Mouse (Mus musculus) neural tube, embryonic 14.5 days (tissue): ENCODE data around the gene Olfr714. TPM values are rescaled to one million over a fixed set of nuclear protein-coding genes. Genes with fewer than 3 reads are reported as not detected.
"Not testable (repeated sequence)": the region's sequence is repeated elsewhere in the genome, so short reads cannot be mapped to it uniquely, and the experiment has no call there.

Experiments used
- ATAC-seq: fragments of 200-750 bp; cut with Nextera tagmentation; 2 replicates; pipeline ENCODE4 v1.8.0; 2017; ENCODE audit warnings: low read depth, mild to moderate bottlenecking, moderate TSS enrichment, moderate library complexity
- H3K27ac ChIP-seq: fragments of 300-500 bp; sonication (generic); 2 replicates; pipeline ENCODE4 v1.5.1; 2014; ENCODE audit warnings: low read depth, mild to moderate bottlenecking, control low read depth, low read length, moderate library complexity, mixed read lengths
- H3K27me3 ChIP-seq: fragments of 300-500 bp; sonication (generic); 2 replicates; pipeline ENCODE4 v1.6.1; 2014; ENCODE audit warnings: low read length; ENCODE audit not compliant: control insufficient read depth, insufficient read depth
- H3K36me3 ChIP-seq: fragments of 300-500 bp; sonication (generic); 2 replicates; pipeline ENCODE4 v1.6.1; 2014; ENCODE audit warnings: low read length, mixed read lengths; ENCODE audit not compliant: control insufficient read depth, insufficient read depth
- H3K4me1 ChIP-seq: fragments of 300-500 bp; sonication (generic); 2 replicates; pipeline ENCODE4 v1.6.1; 2014; ENCODE audit warnings: low read length; ENCODE audit not compliant: control insufficient read depth, insufficient read depth
- H3K4me2 ChIP-seq: fragments of 300-500 bp; sonication (generic); 2 replicates; pipeline ENCODE4 v1.6.1; 2014; ENCODE audit warnings: mild to moderate bottlenecking, low read depth, low read length, control low read depth
- H3K4me3 ChIP-seq: fragments of 300-500 bp; sonication (generic); 2 replicates; pipeline ENCODE4 v1.5.1; 2014; ENCODE audit warnings: low read depth, low read length, control low read depth, mixed read lengths
- H3K9ac ChIP-seq: fragments of 300-500 bp; sonication (generic); replicated peaks from 2 replicates; pipeline ENCODE4 v1.6.1; 2014; ENCODE audit warnings: low read depth, mild to moderate bottlenecking, control low read depth, low read length, mixed read lengths
- H3K9me3 ChIP-seq: fragments of 300-500 bp; sonication (generic); 2 replicates; pipeline ENCODE4 v1.6.1; 2016; ENCODE audit warnings: low read length; ENCODE audit not compliant: control insufficient read depth
- WGBS: fragments of 180-500 bp; shearing (Covaris S2); extraction: QIAGEN DNeasy Blood & Tissue Kit; methylation state at CpG from one replicate; pipeline ENCODE4 v1.1.7; 2014; 5-methylcytosine and 5-hydroxymethylcytosine counted together
- polyA plus RNA-seq: library from polyadenylated mRNA; unstranded; fragments of >200 nt; fragmentation: Nextera tagmentation; extraction: Ambion mirVana; gene quantifications from 2 replicates; pipeline ENCODE4 v1.2.1, GENCODE M21; 2014

The Olfr714 gene
- not detected in 2 replicates for polyA plus RNA-seq

DNA sequence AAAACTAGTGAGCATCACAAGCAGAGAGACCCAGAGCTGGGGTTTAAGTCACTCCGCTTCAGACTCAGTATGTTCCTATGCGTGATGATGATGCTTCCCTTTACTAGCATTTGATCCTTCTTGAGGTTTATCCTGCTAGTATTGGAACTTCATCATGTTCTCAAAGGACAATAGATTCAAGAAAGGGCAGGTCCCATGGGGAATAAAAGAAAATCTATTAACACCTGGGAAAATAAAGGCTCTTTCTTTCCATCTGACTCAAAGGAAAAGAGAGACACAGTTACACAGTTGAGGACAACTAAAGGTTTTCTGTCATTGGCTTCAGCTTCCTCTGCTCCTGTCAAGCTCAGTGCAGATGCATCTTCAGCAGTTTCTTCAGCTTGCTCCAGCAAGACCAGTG, at the start of gene Olfr714:
Olfr714 (plus strand) TSS at position 301 of the 400 bp plus-strand sequence.
- Histone ChIP-seq H3K9ac (no peak within 1 kb of the TSS), H3K4me1 (no peaks in the 10 kb centered on the region), H3K27ac (no peak within 1 kb of the TSS), H3K4me2 (no peak within 1 kb of the TSS), H3K36me3 (no peaks in the 10 kb centered on the region), H3K27me3 (no peaks in the 10 kb centered on the region), H3K4me3 (no peak within 1 kb of the TSS), H3K9me3 (no peaks in the 10 kb centered on the region)
- no peak for ATAC-seq
- WGBS, result 93% methylated on average over 2 of the region's 2 CpGs

DNA sequence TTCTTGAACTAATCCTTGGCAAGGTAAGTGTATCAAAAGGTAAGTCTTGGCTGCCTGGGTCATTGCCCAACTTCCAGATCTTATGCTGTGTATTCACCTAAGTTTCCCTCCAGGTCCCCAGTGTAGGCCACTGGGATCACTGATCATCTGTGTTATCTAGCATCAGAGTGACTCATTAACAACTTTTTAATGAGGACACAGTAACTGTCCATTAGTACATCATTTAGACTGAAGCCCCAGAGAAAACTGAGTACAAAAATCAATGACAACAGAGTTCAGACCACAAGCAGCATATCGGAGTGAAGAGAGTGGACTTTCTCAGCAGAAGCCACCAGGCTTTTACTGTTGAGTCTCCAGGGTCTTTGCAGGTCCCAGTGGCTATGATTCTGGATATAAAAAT, 39.9 kb upstream of the Olfr714 start, which contains the start of gene Olfr713:
Olfr713 (plus strand) TSS at position 301 of the 400 bp plus-strand sequence.
- Histone ChIP-seq H3K9ac (no peak within 1 kb of the TSS), H3K27ac (no peak within 1 kb of the TSS), H3K4me2 (no peak within 1 kb of the TSS), H3K27me3 (no peaks in the 10 kb centered on the region), H3K4me3 (no peak within 1 kb of the TSS), H3K4me1 (no peaks in the 10 kb centered on the region), H3K36me3 (no peaks in the 10 kb centered on the region), H3K9me3 (no peaks in the 10 kb centered on the region)
- WGBS, result 93% methylated on average over 1 of the region's 1 CpGs
- ATAC-seq, result no peak

DNA sequence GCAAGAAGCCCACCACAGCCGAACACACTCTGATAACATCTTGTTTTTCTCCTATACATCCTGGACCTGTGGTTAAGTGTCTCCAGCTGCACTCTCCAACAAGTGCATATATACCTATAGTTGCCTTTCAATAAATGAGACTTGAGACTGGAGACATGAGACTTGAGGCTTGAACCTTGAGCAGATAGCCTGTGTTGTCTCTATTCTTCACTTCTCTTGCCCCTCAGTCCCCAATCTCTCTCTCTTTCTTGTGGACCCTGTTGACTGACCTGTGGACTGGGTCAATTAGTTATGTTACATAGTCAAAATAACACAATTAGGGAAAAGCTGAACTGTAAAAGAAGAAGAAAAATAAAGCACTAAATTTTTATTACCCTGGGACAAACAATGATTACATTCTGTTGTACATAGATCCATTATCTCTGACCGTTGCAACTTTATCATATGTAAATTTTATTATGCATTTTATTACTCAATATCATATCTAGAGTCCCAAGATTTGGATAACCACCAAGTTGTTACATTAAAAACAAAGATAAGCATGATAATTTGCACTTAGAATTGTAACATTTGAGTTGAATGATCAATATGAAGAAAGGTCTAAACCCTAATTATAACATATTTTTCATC, 30.7 kb upstream of the Olfr714 start:
- ATAC-seq, result no peak
- Histone ChIP-seq H3K4me3 (no peak overlapping the region), H3K27ac (no peak overlapping the region), H3K36me3 (no peaks in the 10 kb centered on the region), H3K4me1 (no peaks in the 10 kb centered on the region), H3K9me3 (no peaks in the 10 kb centered on the region), H3K27me3 (no peaks in the 10 kb centered on the region), H3K9ac (no peak overlapping the region), H3K4me2 (no peak overlapping the region)
- WGBS, result 73% methylated on average over 2 of the region's 2 CpGs

DNA sequence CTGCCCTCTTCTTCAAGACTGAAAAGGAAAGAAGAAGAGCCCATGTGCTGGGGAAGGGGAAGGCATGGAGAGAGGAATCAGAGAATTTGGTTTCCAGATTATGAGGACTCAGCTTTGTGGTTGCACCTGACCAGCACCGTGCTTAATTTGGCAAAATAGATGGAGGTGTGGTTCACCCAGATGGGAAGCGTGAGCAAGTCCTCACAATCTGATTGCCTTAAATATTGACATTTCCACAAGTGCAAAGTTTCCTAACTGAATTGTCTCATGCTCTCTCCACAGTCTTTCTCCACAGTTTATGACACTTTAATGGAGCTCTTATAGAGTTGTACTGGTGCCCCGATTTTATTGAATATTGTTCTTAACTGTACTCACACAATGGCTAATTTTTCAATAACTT, 27.6 kb upstream of the Olfr714 start:
- 92% methylated on average over 3 of the region's 3 CpGs for WGBS
- H3K4me1 ChIP-seq, result no peaks in the 10 kb centered on the region
- H3K9me3 ChIP-seq, result no peaks in the 10 kb centered on the region
- H3K27me3 ChIP-seq, result no peaks in the 10 kb centered on the region
- ATAC-seq, result no peak
- no peak overlapping the region for H3K4me2 ChIP-seq
- no peak overlapping the region for H3K27ac ChIP-seq
- H3K36me3 ChIP-seq, result no peaks in the 10 kb centered on the region
- no peak overlapping the region for H3K9ac ChIP-seq
- H3K4me3 ChIP-seq, result no peak overlapping the region

DNA sequence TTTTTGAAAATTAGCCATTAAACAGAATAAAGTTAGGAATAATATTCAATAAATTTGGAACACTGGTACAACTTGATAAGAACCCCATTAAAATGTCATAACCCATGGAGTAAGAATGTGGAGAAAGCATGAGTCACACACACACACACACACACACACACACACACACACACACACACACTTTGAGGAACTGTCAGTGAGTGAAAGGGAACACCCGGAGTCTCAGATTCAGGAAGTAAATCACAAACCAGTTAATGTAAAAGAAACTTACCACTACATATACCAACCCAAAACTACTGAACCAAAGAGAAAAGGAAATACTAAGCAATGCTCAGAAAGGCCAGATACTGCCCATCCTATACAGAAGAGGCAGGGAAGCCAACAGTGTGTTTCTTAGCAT, 26.4 kb upstream of the Olfr714 start:
- H3K27ac ChIP-seq, result no peak overlapping the region
- no peak for ATAC-seq
- no peak overlapping the region for H3K9ac ChIP-seq
- no peaks in the 10 kb centered on the region for H3K4me1 ChIP-seq
- 78% methylated on average over 1 of the region's 1 CpGs for WGBS
- H3K4me3 ChIP-seq, result no peak overlapping the region
- no peaks in the 10 kb centered on the region for H3K27me3 ChIP-seq
- H3K36me3 ChIP-seq, result no peaks in the 10 kb centered on the region
- H3K4me2 ChIP-seq, result no peak overlapping the region
- no peaks in the 10 kb centered on the region for H3K9me3 ChIP-seq

DNA sequence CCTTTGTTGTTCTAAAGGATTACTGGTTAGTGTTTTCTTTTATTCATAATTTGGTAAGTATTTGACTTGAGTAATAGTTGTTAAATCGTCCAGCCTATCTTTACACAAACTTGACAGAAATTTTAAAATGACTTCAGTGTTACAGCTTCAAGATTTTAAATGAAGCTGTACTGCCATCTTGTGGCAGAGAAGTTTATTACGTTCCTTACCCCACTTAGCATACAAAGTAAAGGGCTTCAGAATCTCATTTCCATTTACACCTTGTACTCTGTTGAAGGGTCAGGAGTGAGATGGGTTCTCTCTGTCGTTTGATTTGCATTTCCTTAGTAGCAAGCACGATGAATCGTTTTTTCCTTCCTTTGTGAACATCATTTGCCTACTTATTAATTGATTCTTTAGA, 24.9 kb upstream of the Olfr714 start:
- H3K27me3 ChIP-seq, result no peaks in the 10 kb centered on the region
- ATAC-seq, result peak; percentile 66
- no peak overlapping the region for H3K4me2 ChIP-seq
- no peaks in the 10 kb centered on the region for H3K36me3 ChIP-seq
- no peak overlapping the region for H3K4me3 ChIP-seq
- H3K27ac ChIP-seq, result no peak overlapping the region
- WGBS, result 7% methylated on average over 5 of the region's 5 CpGs
- H3K9ac ChIP-seq, result no peak overlapping the region
- H3K9me3 ChIP-seq, result no peaks in the 10 kb centered on the region
- no peaks in the 10 kb centered on the region for H3K4me1 ChIP-seq

DNA sequence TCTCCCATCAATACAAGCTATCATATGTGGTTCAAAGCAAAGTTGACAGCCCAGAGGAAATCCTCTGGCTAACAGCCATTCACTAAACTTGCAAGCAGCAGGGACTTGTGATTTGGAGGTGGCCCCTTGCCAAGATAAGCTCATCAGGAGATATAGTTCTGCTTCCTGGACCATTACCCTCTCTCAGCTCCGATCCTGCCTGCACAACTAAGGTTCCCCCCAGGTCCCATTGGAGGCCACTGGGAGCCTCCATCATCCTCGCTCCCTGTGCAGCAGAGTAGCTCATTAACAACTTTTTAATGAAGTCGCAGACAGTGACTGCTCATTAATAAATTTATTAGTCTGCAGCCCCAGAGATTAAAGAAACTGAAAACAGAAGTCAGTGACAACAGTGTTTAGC, 23.2 kb upstream of the Olfr714 start:
- no peak overlapping the region for H3K4me3 ChIP-seq
- H3K4me2 ChIP-seq, result no peak overlapping the region
- no peaks in the 10 kb centered on the region for H3K36me3 ChIP-seq
- no peak overlapping the region for H3K9ac ChIP-seq
- no peak overlapping the region for H3K27ac ChIP-seq
- H3K27me3 ChIP-seq, result no peaks in the 10 kb centered on the region
- H3K9me3 ChIP-seq, result no peaks in the 10 kb centered on the region
- ATAC-seq, result no peak
- WGBS, result 45% methylated on average over 3 of the region's 3 CpGs
- no peaks in the 10 kb centered on the region for H3K4me1 ChIP-seq

DNA sequence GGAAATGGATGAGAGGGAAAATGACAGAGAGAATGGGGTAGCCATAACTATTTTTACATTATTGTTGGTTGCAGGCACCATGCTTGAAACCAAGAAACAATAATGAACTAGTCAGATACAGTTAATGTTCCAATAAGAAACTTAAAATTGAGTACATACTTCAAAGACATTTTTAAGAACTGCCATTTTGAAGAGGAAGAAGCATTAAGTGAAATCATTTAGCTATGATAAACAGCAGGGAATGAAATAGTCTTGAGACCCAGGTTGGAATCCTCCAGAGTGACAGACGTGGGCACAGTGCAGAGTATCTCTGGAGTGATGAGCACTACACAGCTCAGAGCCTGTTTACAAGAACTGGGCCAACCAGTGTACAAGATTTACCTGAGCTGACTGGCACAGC, 22.1 kb downstream of the Olfr714 start, which contains the start of gene Olfr17:
Olfr17 (plus strand) TSS at position 301 of the 400 bp plus-strand sequence.
- no peak within 1 kb of the TSS for H3K9ac ChIP-seq
- H3K4me2 ChIP-seq, result no peak within 1 kb of the TSS
- H3K27ac ChIP-seq, result no peak within 1 kb of the TSS
- H3K4me3 ChIP-seq, result no peak within 1 kb of the TSS
- ATAC-seq, result no peak
- H3K9me3 ChIP-seq, result no peaks in the 10 kb centered on the region
- H3K27me3 ChIP-seq, result no peaks in the 10 kb centered on the region
- H3K4me1 ChIP-seq, result no peaks in the 10 kb centered on the region
- WGBS, result 76% methylated on average over 1 of the region's 1 CpGs
- H3K36me3 ChIP-seq, result no peaks in the 10 kb centered on the region

DNA sequence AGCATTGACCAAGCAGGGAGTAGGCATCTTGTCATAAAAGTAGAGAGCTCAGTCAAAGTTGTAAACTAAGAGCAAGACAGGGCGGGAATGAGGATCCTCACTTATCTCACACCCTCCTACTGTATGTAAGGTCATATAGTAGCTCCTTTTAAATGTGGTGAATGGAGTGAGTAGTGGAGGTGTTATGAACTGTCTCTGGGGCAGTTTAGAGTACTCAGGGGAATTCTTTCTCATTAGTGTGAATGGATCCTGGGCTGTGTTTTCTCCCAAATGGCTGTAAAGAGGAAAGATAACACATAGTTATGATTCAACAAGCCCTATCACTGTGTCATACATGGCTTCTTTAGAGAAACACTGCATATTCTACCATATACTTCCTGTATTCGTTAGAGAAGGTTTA, 39.5 kb downstream of the Olfr714 start, which contains the start of gene Olfr715b:
Olfr715b (minus strand) TSS at position 101 of the 400 bp plus-strand sequence.
- H3K4me1 ChIP-seq, ATAC-seq: not testable (repeated sequence)
- WGBS, result 88% methylated on average over 1 of the region's 2 CpGs

More for the DNA sequence above, 39.5 kb downstream of the Olfr714 start, which contains the start of gene Olfr715b:
- not testable (repeated sequence) for H3K27me3 ChIP-seq, H3K9ac ChIP-seq, H3K27ac ChIP-seq, H3K36me3 ChIP-seq, H3K9me3 ChIP-seq, H3K4me2 ChIP-seq, H3K4me3 ChIP-seq
